8 mouse cellular contexts compared by ENCODE assay signal in the genomic region with DNA sequence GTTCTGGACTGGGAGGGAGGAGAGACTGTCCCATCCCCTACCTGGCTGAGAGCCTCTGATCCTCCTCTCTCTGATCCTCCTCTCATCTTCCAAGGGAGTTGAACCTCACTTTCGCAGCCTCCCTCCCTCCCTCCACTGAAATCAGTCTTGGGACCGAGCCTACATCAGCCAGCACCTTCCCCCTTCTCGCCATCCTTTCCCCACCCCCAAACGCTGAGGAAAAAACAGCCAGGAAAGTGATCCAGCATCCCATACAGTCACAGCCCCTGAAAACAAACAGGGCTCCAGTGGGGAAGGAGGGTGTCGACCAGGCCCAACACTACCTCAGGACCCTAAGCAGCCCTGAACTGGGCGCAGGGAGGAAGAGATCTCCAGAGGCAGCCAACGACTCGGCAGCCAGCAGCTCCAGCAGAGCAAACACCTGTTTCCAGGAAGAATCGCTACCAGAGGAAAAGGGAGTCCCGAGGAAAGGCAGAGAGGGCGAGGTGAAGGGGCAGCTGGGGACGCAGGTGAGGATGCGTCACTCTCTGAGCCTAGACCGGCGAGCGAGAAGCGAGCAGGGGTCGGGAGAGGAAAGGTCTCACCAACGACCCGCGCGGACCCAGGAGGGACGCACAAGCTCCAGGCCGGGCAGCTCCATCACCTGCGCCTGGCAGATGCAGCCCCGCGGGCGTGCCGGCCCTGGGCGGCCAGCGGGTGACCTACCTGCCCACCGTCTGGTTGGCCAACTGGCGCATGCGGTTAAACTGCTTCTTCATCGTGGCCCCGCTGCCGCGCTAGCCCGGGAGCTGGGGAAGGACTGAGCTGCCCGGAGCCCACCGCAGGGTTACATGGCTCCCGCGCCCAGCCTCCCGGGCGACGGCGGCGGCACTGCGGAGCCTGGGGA. TPM values are rescaled to one million over a fixed set of nuclear protein-coding genes. Genes with fewer than 3 reads are reported as not detected.
DNase-seq lines count a peak whose midpoint lies in the region; ATAC-seq and TF ChIP-seq lines count a peak whose summit lies in the region.

No protein-coding gene starts in this region.

- H3K27ac ChIP-seq in forebrain, embryonic 12.5 days = no peak overlapping the region
- no peak overlapping the region for H3K27ac ChIP-seq in intestine, postnatal 0 days (ENCODE audit: low read depth, low read length)

- CTCF ChIA-PET in Patski (lab: Charles Lee) = no interaction called here

- H3K9me3 ChIP-seq in forebrain, embryonic 12.5 days = no peaks in the 10 kb centered on the region
- H3K9me3 ChIP-seq in intestine, postnatal 0 days (ENCODE audit: control insufficient read depth) = no peaks in the 10 kb centered on the region

- peak overlapping the region; percentile 83 for H3K4me3 ChIP-seq in forebrain, embryonic 12.5 days (replicated peaks)
- peak overlapping the region; percentile 74 for H3K4me3 ChIP-seq in intestine, postnatal 0 days (ENCODE audit: low read depth, low read length)

- H3K9ac ChIP-seq in forebrain, embryonic 12.5 days = peak overlapping the region; percentile 88
- H3K9ac ChIP-seq in intestine, postnatal 0 days (ENCODE audit: low read depth, low read length) = peak overlapping the region; percentile 65

- DNase-seq in adrenal gland, adult 2 months = peak; percentile 5
- no peak for DNase-seq in adrenal gland, postnatal 10 days
- no peak for DNase-seq in Patski (ENCODE audit: low read depth, low spot score)
- peak; percentile 7 for DNase-seq in liver
- DNase-seq in neural tube, embryonic 10.5 days (ENCODE audit: extremely low spot score, low spot score) = peak; percentile 80
- no peak for DNase-seq in thymus, postnatal 10 days (ENCODE audit: low spot score in 2 of 2)

- peaks cover 9% of the 10 kb centered on the region for H3K4me1 ChIP-seq in forebrain, embryonic 12.5 days
- no peaks in the 10 kb centered on the region for H3K4me1 ChIP-seq in intestine, postnatal 0 days (replicated peaks; ENCODE audit: control insufficient read depth, insufficient read depth, low read length)

- peak overlapping the region; percentile 91 for H3K4me2 ChIP-seq in forebrain, embryonic 12.5 days
- H3K4me2 ChIP-seq in intestine, postnatal 0 days (replicated peaks; ENCODE audit: low read depth) = peak overlapping the region; percentile 95

- H3K27me3 ChIP-seq in Patski = peaks cover 19% of the 10 kb centered on the region
- H3K27me3 ChIP-seq in forebrain, embryonic 12.5 days = peaks cover 13% of the 10 kb centered on the region; the same call in 1 of the 2 replicates
- H3K27me3 ChIP-seq in intestine, postnatal 0 days (replicated peaks; ENCODE audit: control insufficient read depth, insufficient read depth, low read length) = peaks cover 5% of the 10 kb centered on the region; the same call in 1 of the 2 replicates

- ATAC-seq in Patski = peak; percentile 72
- ATAC-seq in forebrain, embryonic 12.5 days (ENCODE audit: low FRiP score) = peak; percentile 89
- ATAC-seq in intestine, postnatal 0 days = peak; percentile 13; the same call in 1 of the 2 replicates

- no peaks in the 10 kb centered on the region for H3K36me3 ChIP-seq in forebrain, embryonic 12.5 days (replicated peaks)
- no peaks in the 10 kb centered on the region for H3K36me3 ChIP-seq in intestine, postnatal 0 days (ENCODE audit: control insufficient read depth, insufficient read depth)

- no peak for TF ChIP-seq CTCF in Patski (IDR thresholded peaks at IDR 0.05)
- TF ChIP-seq CTCF in intestine, postnatal 0 days (IDR thresholded peaks at IDR 0.05; ENCODE audit: low read depth) = no peak

- POLR2A ChIA-PET in Patski (lab: Charles Lee) = interaction anchor here (0.7 kb wide), 1 partner anchor 370 kb away, joined by 3 read pairs; no protein-coding TSS in a partner anchor

- under 1% methylated on average over 43 of the region's 49 CpGs for WGBS in forebrain, embryonic 12.5 days
- WGBS in intestine, postnatal 0 days = 3% methylated on average over 48 of the region's 49 CpGs

- in situ Hi-C loops in Patski (cut with MboI; ENCODE audit: low pct_unique_long_range_greater_than_20kb) = no loop called here

RNA-seq across cellular contexts. Expression of a gene that starts 0.6 kb away (rescaled TPM):
- total RNA-seq in adrenal gland, adult 2 months (2021) = 10 to 100 TPM in 1 of 2 experiments, 1 to 10 TPM in 1; 6.8 to 15.5 TPM
- 4.8 and 5.0 TPM in 2 replicates for polyA plus RNA-seq in adrenal gland, adult 2 months (2012; rRNA removed)
- total RNA-seq in adrenal gland, postnatal 10 days (2021) = 1 to 10 TPM; 7.5 to 8.7 TPM
- polyA plus RNA-seq in Patski (2021) = 13.1 TPM
- polyA plus RNA-seq in forebrain, embryonic 12.5 days (2016; fragmentation: Nextera tagmentation; extraction: Ambion mirVana) = 5.6 and 7.3 TPM in 2 replicates
- polyA plus RNA-seq in intestine, postnatal 0 days (2015; fragmentation: Nextera tagmentation; extraction: Ambion mirVana) = 10.2 and 11.1 TPM in 2 replicates

RNA-seq across cellular contexts. Expression of a gene that starts 2.4 kb away (rescaled TPM):
- not detected for total RNA-seq in adrenal gland, adult 2 months (2021)
- polyA plus RNA-seq in adrenal gland, adult 2 months (2012; rRNA removed) = not detected in 2 replicates
- total RNA-seq in adrenal gland, postnatal 10 days (2021) = under 1 TPM; 0.24 to 0.36 TPM
- not detected for polyA plus RNA-seq in Patski (2021)
- 0.23 TPM in 1 of 2 replicates, not detected in the other for polyA plus RNA-seq in forebrain, embryonic 12.5 days (2016; fragmentation: Nextera tagmentation; extraction: Ambion mirVana)
- 0.13 TPM in 1 of 2 replicates, not detected in the other for polyA plus RNA-seq in intestine, postnatal 0 days (2015; fragmentation: Nextera tagmentation; extraction: Ambion mirVana)

Comparison
In these comparisons a context has a peak if more than half of its experiments do, and no peak if none do; other contexts are left out.
1. DNase-seq: peak in adrenal gland, adult 2 months (single experiment), liver (single experiment) and neural tube, embryonic 10.5 days (single experiment); none in adrenal gland, postnatal 10 days (single experiment), Patski (single experiment) and thymus, postnatal 10 days (0 of 2).
2. ATAC-seq: peak in every context shown above with its lines; median percentile 89 in forebrain, embryonic 12.5 days; 72 in Patski; 13 in intestine, postnatal 0 days.